Mouse (Mus musculus) monocyte, adult 5-6 weeks (primary cell): ENCODE measurements around the gene Mef2c. TPM values are rescaled to one million over a fixed set of nuclear protein-coding genes. Genes with fewer than 3 reads are reported as not detected.
A peak's percentile ranks its signal among the peaks of the same experiment; 100 is the strongest.

Experiments
- ATAC-seq: fragments of 153-309, 156-312 bp; replicated peaks from 2 replicates; pipeline ENCODE4 v1.8.0; 2017; ENCODE audit warnings: mild to moderate bottlenecking; ENCODE audit not compliant: low TSS enrichment, insufficient number of reproducible peaks, severe bottlenecking, poor library complexity, low FRiP score
- total RNA-seq: library from RNA; stranded (forward); fragments of 200-1000, 200-491, 200-594 nt; gene quantifications from 3 replicates; pipeline ENCODE4 v1.2.3, GENCODE M21; 2017

Gene Mef2c
- total RNA-seq, 1 experiment from 2014 or later = 262 TPM

DNA sequence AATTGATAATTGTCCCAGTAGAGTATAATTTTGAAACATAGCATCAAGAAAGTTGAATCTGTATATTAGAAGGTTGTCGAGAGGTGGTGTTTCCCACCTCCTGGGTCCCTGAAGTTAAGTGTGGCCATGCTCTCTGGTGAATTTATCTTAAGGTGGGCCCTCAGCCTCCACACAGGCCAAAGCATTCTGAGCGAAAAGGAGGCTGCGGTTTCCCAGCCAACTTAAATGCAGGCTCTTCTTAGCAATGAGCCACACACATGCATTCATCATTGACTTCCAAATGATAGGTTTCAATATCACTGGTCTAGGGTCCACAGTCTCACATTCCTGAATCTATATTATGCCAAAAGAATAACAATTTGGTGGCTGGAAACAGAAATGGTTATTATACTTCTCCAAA lies 145.2 kb downstream of the Mef2c start:
- no peak for ATAC-seq

DNA sequence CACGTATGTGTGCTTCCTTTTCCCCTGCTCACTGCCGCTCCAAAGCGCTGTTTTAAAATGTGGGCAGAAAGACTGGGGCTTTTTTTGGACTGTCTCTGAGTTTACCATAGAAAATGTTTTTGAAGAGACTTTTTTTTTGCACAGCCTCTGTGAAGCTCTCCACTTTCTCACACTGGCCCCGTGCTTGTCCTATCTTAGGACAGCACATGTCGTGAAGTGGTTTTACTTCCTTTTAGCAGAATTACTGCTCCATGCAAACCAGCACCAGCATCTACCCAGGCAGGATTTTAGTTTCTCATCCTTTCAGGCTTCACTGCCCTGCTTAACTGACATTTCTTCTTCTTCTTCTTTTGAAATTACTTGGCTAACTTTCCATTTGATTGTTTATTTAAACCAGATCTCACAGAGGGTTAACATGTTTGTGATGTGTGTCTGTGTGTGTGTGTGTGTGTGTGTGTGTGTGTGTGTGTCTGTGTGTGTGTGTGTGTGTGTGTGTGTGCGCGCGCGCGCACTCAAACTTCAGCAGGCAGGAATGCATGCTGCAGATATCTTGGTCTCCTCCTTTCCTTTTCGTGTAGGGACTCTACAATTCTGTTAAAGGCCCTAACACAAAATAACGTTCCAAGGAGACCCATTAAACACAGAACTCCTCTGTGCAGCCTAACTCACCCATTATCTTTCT lies 146.1 kb downstream of the Mef2c start:
- ATAC-seq = peak; percentile 61

DNA sequence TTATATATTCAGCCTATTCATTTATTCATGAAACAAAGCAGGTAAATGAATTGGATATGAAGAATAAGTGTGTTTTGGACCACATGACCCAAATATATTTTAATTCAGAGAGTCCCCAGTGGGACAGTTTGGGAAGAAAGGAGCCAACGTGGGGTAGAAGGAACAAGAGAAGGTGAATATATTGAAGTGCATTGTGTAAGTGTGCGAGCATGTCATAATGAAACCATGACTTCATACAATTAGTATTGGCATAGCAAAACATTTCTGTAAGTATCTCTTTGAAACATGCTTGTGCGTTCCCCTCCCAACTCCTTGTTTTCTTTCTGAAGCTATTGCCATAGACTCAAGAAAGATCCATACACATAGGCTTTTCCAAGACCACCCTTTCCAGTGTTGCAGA lies 147.0 kb downstream of the Mef2c start:
- no peak for ATAC-seq

DNA sequence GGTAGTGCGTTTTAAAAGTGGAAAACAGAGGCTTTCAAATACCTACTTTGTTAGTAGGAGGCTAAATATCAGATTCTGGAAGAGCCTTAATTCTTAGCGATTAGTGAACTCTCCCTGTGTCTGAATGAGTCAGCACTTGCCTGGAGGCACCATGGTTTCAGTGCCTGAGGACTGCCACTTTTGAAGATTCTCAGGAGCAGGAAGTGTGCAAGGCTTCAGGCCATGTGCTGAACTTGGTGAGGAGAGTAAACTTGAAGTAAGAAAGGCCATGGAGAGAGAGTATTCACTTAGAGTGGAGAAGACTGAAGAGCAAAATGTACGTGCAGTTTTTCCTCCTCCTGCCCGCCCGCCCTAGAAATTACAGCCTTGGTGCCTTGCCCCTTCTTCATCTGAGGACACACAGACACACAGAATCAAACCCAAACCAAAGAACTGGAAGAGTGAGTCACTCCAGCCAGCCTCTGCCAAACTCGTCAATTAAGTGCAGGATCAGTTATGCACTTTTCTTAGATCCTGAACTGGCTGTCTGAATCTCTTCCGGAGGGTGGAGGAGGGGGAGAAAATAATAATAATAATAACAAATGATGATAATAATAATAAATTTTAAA lies 148.2 kb downstream of the Mef2c start:
- no peak for ATAC-seq

DNA sequence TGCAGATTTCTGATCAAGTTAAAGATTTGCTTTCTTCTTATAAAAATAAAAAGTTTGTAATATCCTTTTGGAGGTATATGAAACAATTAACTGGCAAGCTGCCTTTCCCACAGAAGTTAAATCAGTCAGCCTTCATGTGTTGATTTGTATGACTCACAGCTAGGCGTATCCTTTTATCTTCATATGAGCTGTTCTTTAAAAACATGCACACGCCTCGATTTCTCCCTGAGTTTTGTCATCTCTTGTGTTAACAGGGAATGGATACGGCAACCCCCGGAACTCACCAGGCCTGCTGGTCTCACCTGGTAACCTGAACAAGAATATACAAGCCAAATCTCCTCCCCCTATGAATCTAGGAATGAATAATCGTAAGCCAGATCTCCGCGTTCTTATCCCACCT lies 148.7 kb downstream of the Mef2c start:
- no peak for ATAC-seq

DNA sequence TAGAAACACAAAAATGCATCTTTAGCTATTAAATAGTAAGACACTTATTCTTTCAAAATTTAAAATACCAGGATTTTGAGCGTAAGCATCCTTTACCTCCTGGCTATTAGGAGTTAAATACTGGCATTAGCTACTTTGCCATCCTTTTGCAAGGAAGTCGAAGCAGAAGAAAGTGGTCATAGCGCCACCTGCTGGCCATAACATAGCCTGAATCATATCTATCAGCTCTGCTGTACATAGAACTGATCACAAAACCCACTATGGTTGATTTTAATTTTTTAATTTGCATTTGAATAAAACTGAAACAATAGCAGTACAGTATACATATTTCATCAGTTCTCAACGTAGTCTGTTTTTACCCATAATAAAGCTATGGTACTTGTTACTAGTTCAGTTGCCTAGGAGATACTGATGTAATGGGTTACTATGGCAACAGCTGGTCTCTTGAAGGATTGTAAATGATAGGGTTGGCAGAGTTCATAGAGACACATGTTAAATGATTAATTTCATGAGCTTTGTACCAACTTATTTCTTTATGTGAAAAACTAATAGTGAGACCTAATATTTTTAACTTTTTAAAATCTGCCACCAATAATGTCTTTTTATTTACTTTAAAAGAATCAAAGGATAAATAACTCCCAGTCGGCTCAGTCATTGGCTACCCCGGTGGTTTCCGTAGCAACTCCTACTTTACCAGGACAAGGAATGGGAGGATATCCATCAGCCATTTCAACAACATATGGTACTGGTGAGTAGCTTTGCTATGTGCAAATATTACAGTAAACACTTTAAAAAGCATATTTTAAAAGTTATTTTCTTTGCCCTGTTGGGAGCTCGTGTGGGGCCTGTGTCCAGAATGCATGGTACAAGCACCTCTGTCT lies 151.3 kb downstream of the Mef2c start:
- ATAC-seq = peak; percentile 45; the same call in 1 of the 2 replicates

DNA sequence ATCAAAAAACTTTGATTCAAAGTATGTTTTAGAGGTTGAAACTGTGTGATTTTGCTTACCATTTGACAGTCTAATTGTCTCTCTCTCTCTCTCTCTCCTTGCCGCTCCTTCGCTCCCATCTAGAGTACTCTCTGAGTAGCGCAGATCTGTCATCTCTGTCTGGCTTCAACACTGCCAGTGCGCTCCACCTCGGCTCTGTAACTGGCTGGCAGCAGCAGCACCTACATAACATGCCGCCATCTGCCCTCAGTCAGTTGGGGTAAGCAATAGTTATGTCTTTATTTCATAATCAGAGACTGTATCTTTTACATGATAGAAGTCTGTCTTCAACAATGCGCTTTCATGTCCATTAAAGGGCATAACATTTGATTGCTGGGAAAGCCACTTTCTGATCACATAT lies 152.3 kb downstream of the Mef2c start:
- no peak for ATAC-seq

DNA sequence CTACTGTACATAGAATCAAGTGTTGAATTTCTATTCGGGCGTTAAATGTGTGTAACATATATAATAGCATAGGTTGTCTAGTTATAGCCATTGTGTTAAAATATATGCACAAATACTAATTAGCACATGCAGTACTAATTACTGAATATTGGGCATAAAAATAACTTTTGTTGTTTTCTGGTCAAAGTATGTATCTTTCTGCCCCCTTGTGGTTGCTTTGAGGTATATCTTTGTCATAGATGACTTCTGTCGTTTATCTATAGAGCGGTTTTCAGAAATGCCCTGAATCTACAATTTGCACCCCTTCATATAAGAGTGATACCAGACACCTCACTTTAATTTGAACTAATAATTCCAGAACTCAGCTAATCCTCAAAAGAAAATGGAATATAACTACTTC lies 152.9 kb downstream of the Mef2c start:
- ATAC-seq = no peak

DNA sequence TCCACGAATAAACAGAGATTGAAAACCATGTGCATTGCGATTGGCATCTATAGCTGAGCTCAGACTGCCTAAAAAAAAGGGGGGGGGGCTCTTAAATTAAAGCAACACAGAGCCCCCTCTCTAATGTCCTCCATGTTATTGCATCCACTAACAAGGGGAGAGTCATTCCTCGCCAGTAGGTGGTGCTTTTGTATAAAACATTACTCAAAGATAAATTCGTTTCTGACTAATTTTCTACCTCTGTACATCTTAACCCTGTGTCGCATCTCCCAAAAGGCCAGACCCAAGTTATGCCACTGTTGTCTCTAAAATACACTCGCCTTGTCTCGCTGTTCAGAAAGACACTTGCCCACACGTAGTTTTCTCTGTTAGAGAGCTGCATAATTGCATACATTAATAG lies 156.9 kb downstream of the Mef2c start:
- ATAC-seq = no peak

DNA sequence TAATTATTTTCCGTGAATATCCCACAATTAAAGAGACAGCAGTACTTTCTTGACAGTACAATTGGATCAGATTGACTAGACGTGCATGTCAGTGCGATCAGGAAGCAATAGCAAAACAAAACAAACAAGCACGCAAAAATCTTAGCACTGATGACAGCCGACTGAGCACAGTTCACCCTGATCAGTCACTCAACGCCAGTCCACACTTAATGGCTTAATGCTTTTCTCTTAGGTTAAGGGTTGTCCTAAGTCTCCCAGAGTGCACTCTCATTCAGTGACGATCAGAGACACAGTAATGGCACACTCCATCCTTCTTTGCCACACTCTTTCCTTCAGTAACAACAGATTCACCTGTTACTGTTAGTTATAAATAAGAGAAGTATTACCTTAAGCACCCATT lies 157.3 kb downstream of the Mef2c start:
- no peak for ATAC-seq

DNA sequence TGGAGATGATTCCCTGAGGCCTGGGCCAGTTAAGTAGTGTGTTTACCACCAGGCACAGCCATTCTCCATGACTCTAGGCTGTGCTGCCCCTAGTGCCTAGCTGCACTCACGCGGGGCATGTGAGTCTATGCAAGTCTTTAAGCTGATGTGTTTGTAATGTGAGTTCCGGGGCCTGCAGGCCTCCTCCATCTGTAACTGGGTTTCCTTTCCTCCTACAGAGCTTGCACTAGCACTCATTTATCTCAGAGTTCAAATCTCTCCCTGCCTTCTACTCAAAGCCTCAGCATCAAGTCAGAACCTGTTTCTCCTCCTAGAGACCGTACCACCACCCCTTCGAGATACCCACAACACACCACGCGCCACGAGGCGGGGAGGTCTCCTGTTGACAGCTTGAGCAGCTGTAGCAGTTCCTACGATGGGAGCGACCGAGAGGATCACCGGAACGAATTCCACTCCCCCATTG lies 158.3 kb downstream of the Mef2c start:
- no peak for ATAC-seq

DNA sequence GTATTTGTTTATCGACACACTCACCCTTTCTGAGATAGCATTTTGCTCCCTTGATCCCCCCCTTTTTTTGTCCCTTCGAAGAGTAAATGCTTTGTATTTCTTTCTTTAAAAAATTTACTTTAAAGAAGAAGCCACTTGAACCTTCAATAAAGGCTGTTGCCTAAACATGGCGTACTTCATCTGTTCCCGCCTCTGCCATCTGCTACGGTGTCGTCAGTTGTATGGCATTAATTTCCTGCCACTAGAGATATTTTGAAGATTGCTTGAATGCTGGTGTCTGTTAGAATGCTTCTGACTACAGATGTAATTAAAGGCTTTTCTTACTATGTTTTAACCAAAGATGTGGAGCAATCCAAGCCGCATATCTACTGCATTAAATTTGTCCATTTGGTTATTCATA lies 162.3 kb downstream of the Mef2c start:
- ATAC-seq = no peak

DNA sequence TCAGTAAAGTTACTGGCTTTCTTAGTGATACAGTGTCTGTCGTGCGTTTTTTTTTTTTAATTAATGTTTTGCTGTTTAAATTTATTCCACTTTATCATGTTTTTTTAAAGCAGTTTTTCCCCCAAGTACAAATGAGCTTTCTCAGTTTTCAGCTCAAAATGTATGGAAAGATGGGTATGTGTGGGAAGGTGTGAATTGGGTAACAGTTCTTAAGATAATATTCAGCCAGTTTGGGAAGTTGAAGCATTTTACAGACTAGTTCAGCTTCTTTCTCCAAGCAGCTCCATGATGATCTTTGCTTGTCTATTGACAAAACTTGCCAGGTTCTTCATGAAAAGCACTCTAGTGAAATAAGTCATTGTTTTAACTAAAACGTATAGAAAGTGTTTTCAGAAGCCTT lies 163.2 kb downstream of the Mef2c start:
- ATAC-seq = no peak

DNA sequence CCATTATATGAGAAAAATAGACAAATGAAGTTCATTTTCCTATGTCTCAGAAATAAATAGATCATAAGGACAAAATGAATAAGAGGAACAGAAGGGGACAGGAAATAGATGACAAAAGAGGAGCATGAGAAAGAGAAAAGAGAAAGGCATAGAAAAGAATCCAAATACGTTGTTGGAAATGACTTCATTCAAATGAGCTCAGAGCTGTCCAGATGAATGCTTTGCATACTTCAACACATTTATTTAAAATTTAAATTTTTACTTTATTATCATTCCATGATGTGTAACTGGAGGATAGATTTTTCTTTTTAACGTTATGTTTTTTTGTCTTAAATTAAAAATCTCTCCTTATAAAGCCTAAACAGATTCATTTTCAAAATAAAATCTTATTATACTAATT lies 203.8 kb downstream of the Mef2c start:
- no peak for ATAC-seq

DNA sequence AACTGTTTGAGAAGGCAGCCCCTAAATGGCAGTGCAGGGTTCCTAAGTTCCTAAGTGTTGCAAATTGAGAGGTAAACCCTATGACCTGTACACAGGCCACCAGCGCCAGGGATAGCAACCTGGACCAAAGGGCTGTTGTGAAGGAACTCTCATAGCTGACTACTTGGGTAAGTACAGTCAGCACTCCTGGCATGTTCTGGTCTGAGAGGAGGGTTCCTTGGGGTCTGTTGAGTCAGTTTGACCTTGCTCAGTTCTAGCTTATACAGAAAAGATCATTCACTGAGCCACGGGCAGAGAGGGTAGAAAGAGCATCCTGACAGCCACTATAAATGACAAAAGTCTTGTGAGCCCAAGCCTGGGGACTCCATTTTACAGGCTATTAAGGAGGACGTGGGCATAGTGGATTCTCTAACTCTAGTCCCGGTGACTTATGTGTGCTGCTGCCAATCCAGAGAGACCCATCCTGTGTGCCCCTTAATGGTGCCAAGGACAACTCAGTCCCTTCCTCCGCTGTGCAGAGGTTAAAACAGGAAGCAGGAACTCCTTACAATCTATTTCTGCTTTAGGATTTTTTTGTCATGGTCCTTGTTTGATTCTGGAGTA lies 209.0 kb downstream of the Mef2c start:
- ATAC-seq = no peak

DNA sequence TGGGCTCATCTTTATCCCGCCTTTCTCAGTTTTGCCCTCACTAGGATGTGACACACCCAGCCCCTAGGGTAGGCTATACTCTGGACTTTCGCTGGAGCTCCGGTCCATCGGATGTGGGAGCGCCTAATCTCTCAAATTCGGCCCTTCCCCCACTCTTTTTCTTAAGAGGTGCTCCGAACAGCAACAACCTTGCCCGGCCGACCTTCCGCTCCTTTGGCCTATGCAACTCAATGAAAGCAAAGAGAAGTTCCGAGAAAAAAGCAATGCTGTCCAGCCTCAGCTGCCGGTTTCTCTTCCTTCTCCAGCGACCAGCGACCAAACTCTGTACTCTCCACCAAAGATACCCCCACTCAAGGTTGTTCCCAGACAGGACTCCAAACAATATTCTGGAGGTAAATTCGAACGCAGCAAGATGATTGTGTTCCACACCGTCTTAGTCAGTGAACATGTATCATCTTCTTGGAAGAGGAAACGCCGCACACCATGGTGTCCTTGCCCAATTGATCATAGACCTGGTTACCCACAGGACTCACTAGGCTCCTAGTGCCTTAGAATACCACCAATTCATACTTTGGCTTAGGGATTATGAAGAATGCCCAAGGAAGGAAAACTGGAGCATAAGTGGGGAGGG lies 209.9 kb downstream of the Mef2c start:
- no peak for ATAC-seq

DNA sequence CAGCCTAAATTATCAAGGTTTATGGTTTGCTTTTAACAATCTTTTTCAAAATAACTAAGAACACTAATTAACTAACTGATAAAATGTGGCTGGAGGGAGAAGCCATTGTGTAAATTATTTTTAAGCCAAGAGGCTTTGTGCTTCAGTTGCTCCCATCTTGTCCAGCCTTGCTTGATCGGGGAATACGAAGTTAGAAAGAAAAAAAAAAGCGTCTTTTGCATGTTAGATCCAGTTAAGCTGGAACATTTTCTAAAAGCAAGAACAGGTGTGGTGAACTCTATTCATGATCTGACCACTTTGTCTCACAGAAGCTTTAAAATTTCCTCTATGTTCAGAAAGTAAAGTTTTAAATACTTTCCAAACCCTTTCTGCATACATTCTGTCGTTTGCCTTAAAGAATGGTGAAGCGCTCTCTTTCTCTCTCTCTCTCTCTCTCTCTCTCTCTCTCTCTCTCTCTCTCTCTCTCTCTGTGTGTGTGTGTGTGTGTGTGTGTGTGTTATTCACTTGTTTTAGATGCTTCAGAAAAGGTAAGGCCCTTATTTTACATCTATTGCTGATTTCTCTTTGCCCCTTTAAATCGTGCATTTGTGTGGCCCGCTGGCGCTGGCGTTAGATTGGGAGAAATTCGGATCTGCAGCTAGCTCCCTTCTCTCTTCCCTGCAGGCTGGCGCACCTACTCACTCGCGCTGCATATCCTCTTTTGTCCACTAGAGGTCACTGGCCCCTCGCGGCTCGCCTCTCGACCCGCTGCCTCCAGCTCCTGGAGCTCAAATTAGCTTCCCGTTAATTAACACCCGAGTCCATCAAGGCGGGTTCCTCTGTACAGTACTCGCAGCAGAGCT lies 210.9 kb downstream of the Mef2c start:
- ATAC-seq = peak; percentile 76

DNA sequence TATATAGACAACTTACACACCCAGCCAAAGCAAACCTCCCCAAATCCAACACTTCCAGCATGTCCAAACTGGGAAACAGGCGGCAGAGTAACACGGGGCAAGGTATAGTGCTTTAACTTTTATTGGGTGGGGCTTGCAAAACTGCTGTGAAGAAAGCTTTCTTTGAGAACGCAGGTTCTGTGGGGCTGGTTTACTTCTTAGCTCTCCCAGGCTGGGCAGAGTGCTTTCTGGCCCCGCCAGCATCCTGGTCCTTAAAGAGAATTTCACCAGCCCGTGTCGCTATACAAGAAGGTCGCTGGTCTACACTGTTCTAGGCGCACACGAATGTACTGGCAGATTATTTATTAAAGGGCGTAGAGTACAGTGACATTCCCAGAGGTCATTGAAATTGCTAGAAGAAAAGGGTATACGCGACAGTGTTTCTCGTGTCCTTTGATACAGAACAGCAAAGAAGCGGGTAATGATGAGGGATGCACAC lies 211.5 kb downstream of the Mef2c start:
- no peak for ATAC-seq
